Mouse (Mus musculus) regulatory T cell (primary cell): Measurements from ENCODE around the gene Col23a1.
"Not testable (repeated sequence)": the region's sequence is repeated elsewhere in the genome, so short reads cannot be mapped to it uniquely, and the experiment has no call there.

Source experiments
- in situ Hi-C: fragments of 300-600 bp; cut with MboI, MseI; formaldehyde crosslinking; loops from one replicate; pipeline ENCODE4 v1.15.1; 2025; ENCODE audit warnings: high pct_unique_total_duplicates

The Col23a1 gene

GRCm38 (mm10) chr11:51326908-51327307 lies 37.2 kb downstream of the Col23a1 start:
- in situ Hi-C loops = no loop called here

GRCm38 (mm10) chr11:51328387-51328942 lies 38.7 kb downstream of the Col23a1 start:
- in situ Hi-C loops = no loop called here

- in situ Hi-C loops = no loop called here
Measured at GRCm38 (mm10) chr11:51329837-51330714, 40.4 kb downstream of the Col23a1 start.

- in situ Hi-C loops = no loop called here
Measured at GRCm38 (mm10) chr11:51334017-51334416, 44.3 kb downstream of the Col23a1 start.

- in situ Hi-C loops = no loop called here
Measured at GRCm38 (mm10) chr11:51337585-51337984, 47.9 kb downstream of the Col23a1 start.

- in situ Hi-C loops = no loop called here
Measured at GRCm38 (mm10) chr11:51338416-51338815, 48.7 kb downstream of the Col23a1 start.

GRCm38 (mm10) chr11:51341091-51341490 lies 51.4 kb downstream of the Col23a1 start:
- in situ Hi-C loops = loop anchor here (10.0 kb wide), 1 partner anchor 776 kb away; no protein-coding TSS in a partner anchor

GRCm38 (mm10) chr11:51342776-51343175 lies 53.1 kb downstream of the Col23a1 start:
- in situ Hi-C loops = loop anchor here (10.0 kb wide), 1 partner anchor 778 kb away; no protein-coding TSS in a partner anchor

- in situ Hi-C loops = loop anchor here (10.0 kb wide), 1 partner anchor 779 kb away; no protein-coding TSS in a partner anchor
Measured at GRCm38 (mm10) chr11:51343312-51343711, 53.6 kb downstream of the Col23a1 start.

GRCm38 (mm10) chr11:51343728-51344289 lies 54.1 kb downstream of the Col23a1 start:
- in situ Hi-C loops = loop anchor here (10.0 kb wide), 1 partner anchor 779 kb away; no protein-coding TSS in a partner anchor

GRCm38 (mm10) chr11:51345481-51346465 lies 56.1 kb downstream of the Col23a1 start:
- in situ Hi-C loops = loop anchor here (10.0 kb wide), 1 partner anchor 781 kb away; no protein-coding TSS in a partner anchor

- in situ Hi-C loops = loop anchor here (10.0 kb wide), 1 partner anchor 783 kb away; no protein-coding TSS in a partner anchor
Measured at GRCm38 (mm10) chr11:51347756-51348155, 58.0 kb downstream of the Col23a1 start.

- in situ Hi-C loops = loop anchor here (10.0 kb wide), 1 partner anchor 785 kb away; no protein-coding TSS in a partner anchor
Measured at GRCm38 (mm10) chr11:51349665-51350064, 59.9 kb downstream of the Col23a1 start.

- in situ Hi-C loops = no loop called here
Measured at GRCm38 (mm10) chr11:51351151-51351550, 61.4 kb downstream of the Col23a1 start.

GRCm38 (mm10) chr11:51351841-51352240 lies 62.1 kb downstream of the Col23a1 start:
- in situ Hi-C loops = no loop called here

GRCm38 (mm10) chr11:51353746-51354145 lies 64.0 kb downstream of the Col23a1 start:
- in situ Hi-C loops = no loop called here

- in situ Hi-C loops = not testable (repeated sequence)
Measured at GRCm38 (mm10) chr11:51358981-51359380, 69.3 kb downstream of the Col23a1 start.

- in situ Hi-C loops = no loop called here
Measured at GRCm38 (mm10) chr11:51364353-51364752, 74.6 kb downstream of the Col23a1 start.

- in situ Hi-C loops = no loop called here
Measured at GRCm38 (mm10) chr11:51367334-51367733, 77.6 kb downstream of the Col23a1 start.

GRCm38 (mm10) chr11:51370273-51370672 lies 80.6 kb downstream of the Col23a1 start:
- in situ Hi-C loops = no loop called here

- in situ Hi-C loops = no loop called here
Measured at GRCm38 (mm10) chr11:51371321-51371720, 81.6 kb downstream of the Col23a1 start.
